Mouse (Mus musculus) MEL (cell line): ENCODE measurements at regions not wholly inside any gene's neighbourhood (a gene's known extent, or its start where the extent isn't known, plus 50 kb on each side); places are given as distances from the start of the nearest gene placed in this dataset.

Source experiments
- DNase-seq: peaks from one replicate; pipeline ENCODE4 v3.0.0; 2011; ENCODE audit warnings: low read depth, low spot score
- H3K27ac ChIP-seq: 2 replicates; pipeline ENCODE4 v1.5.1; 2012; ENCODE audit warnings: low read depth, mild to moderate bottlenecking, control low read depth, low read length, moderate library complexity; ENCODE audit not compliant: control insufficient read depth
- H3K27me3 ChIP-seq, 2 experiments: fragments of 150-350 bp in 1 of 2; sonication (generic) in 1 of 2; 2 replicates each; pipeline ENCODE4 v1.6.1; 2012; ENCODE audit warnings: low read length in 2 of 2, mild to moderate bottlenecking in 2 of 2, improper control_type of control experiment in 1 of 2, moderate library complexity in 1 of 2; ENCODE audit not compliant: insufficient read depth in 2 of 2, control insufficient read depth in 1 of 2
- H3K36me3 ChIP-seq, 2 experiments: 2 replicates each; pipeline ENCODE4 v1.6.1; 2012 to 2014; ENCODE audit warnings: low read length in 2 of 2, improper control_type of control experiment in 1 of 2, inconsistent platforms in 1 of 2, mild to moderate bottlenecking in 1 of 2; ENCODE audit not compliant: insufficient read depth in 2 of 2, control insufficient read depth in 1 of 2
- H3K4me1 ChIP-seq, 2 experiments: fragments of 150-350 bp in 1 of 2; sonication (generic) in 1 of 2; 2 replicates each; pipeline ENCODE4 v1.6.1; 2012; ENCODE audit warnings: low read length in 2 of 2, improper control_type of control experiment in 1 of 2, mild to moderate bottlenecking in 1 of 2; ENCODE audit not compliant: insufficient read depth in 2 of 2, control insufficient read depth in 1 of 2
- H3K4me3 ChIP-seq, 2 experiments: fragments of 150-350 bp in 1 of 2; sonication (generic) in 1 of 2; 2 replicates each; pipeline ENCODE4 v1.5.1; 2012; ENCODE audit warnings: low read depth in 2 of 2, low read length in 2 of 2, mild to moderate bottlenecking in 2 of 2, moderate library complexity in 2 of 2, control low read depth in 1 of 2, improper control_type of control experiment in 1 of 2; ENCODE audit not compliant: control insufficient read depth in 1 of 2, insufficient read depth in 1 of 2
- H3K79me2 ChIP-seq: 2 replicates; pipeline ENCODE4 v1.6.1; 2012; ENCODE audit warnings: mild to moderate bottlenecking, low read length, moderate library complexity; ENCODE audit not compliant: control insufficient read depth, poor library complexity, insufficient read depth
- H3K9ac ChIP-seq: 2 replicates; pipeline ENCODE4 v1.6.1; 2012; ENCODE audit warnings: low read depth, mild to moderate bottlenecking, control low read depth, low read length, moderate library complexity; ENCODE audit not compliant: control insufficient read depth, poor library complexity, severe bottlenecking
- H3K9me3 ChIP-seq: fragments of 150-350 bp; sonication (generic); replicated peaks from 2 replicates; pipeline ENCODE4 v1.6.1; 2012; ENCODE audit warnings: mild to moderate bottlenecking, low read length, improper control_type of control experiment, moderate library complexity; ENCODE audit not compliant: insufficient read depth
- CHD1 ChIP-seq: IDR thresholded peaks from 2 replicates; pipeline ENCODE4 v1.6.1; 2012; ENCODE audit warnings: low read depth, mild to moderate bottlenecking, inconsistent platforms, low read length, improper control_type of control experiment
- CHD2 ChIP-seq: IDR thresholded peaks from 2 replicates; pipeline ENCODE4 v1.6.1; 2011; ENCODE audit warnings: low read length, improper control_type of control experiment
- E2F4 ChIP-seq: IDR thresholded peaks from 2 replicates; pipeline ENCODE4 v1.6.1; 2011; ENCODE audit warnings: low read depth, low read length, improper control_type of control experiment, borderline replicate concordance
- ELF1 ChIP-seq: IDR thresholded peaks from 2 replicates; pipeline ENCODE4 v1.6.1; 2014; ENCODE audit warnings: low read depth, mild to moderate bottlenecking, inconsistent platforms, low read length, improper control_type of control experiment, moderate library complexity
- EP300 ChIP-seq, 2 experiments: IDR thresholded peaks; 2 replicates each; pipeline ENCODE4 v1.6.1; 2011; ENCODE audit warnings: improper control_type of control experiment in 2 of 2, low read length in 2 of 2, low read depth in 1 of 2, mild to moderate bottlenecking in 1 of 2
- ETS1 ChIP-seq: IDR thresholded peaks from 2 replicates; pipeline ENCODE4 v1.6.1; 2012; ENCODE audit warnings: low read depth, mild to moderate bottlenecking, inconsistent platforms, low read length, improper control_type of control experiment, moderate library complexity
- GATA1 ChIP-seq: IDR thresholded peaks from 2 replicates; pipeline ENCODE4 v1.6.1; 2011; ENCODE audit warnings: low read depth, low read length, improper control_type of control experiment
- HCFC1 ChIP-seq: IDR thresholded peaks from 2 replicates; pipeline ENCODE4 v1.6.1; 2012; ENCODE audit warnings: low read depth, mild to moderate bottlenecking, inconsistent platforms, low read length, improper control_type of control experiment, moderate library complexity
- JUND ChIP-seq: IDR thresholded peaks from 2 replicates; pipeline ENCODE4 v1.6.1; 2011; ENCODE audit warnings: low read depth, mild to moderate bottlenecking, improper control_type of control experiment, low read length
- KAT2A ChIP-seq: conservative IDR thresholded peaks from 2 replicates; pipeline ENCODE4 v1.6.1; 2012; ENCODE audit warnings: low read depth, low read length, improper control_type of control experiment, inconsistent platforms
- MAFK ChIP-seq: IDR thresholded peaks from 2 replicates; pipeline ENCODE4 v1.6.1; 2011; ENCODE audit warnings: low read depth, mild to moderate bottlenecking, low read length, improper control_type of control experiment, borderline replicate concordance
- MAX ChIP-seq: IDR thresholded peaks from 2 replicates; pipeline ENCODE4 v1.6.1; 2011; ENCODE audit warnings: low read length, improper control_type of control experiment
- MAZ ChIP-seq: IDR thresholded peaks from 2 replicates; pipeline ENCODE4 v1.6.1; 2012; ENCODE audit warnings: low read depth, mild to moderate bottlenecking, inconsistent platforms, low read length, improper control_type of control experiment
- MXI1 ChIP-seq: IDR thresholded peaks from 2 replicates; pipeline ENCODE4 v1.6.1; 2011; ENCODE audit warnings: mild to moderate bottlenecking, low read depth, low read length, improper control_type of control experiment
- MYB ChIP-seq: IDR thresholded peaks from 2 replicates; pipeline ENCODE4 v1.6.1; 2011; ENCODE audit warnings: mild to moderate bottlenecking, low read depth, low read length, improper control_type of control experiment
- NRF1 ChIP-seq: IDR thresholded peaks from 2 replicates; pipeline ENCODE4 v1.6.1; 2014; ENCODE audit warnings: low read depth, mild to moderate bottlenecking, inconsistent platforms, low read length, improper control_type of control experiment, moderate library complexity; ENCODE audit not compliant: poor library complexity, insufficient read depth, severe bottlenecking
- POLR2AphosphoS5 ChIP-seq: IDR thresholded peaks from 2 replicates; pipeline ENCODE4 v1.6.1; 2012; ENCODE audit warnings: low read depth, borderline replicate concordance, mild to moderate bottlenecking, inconsistent platforms, low read length, moderate library complexity, mixed read lengths
- RAD21 ChIP-seq: IDR thresholded peaks from 2 replicates; pipeline ENCODE4 v1.6.1; 2011; ENCODE audit warnings: mild to moderate bottlenecking, low read depth, low read length, improper control_type of control experiment
- RCOR1 ChIP-seq: IDR thresholded peaks from 2 replicates; pipeline ENCODE4 v1.6.1; 2012; ENCODE audit warnings: low read depth, mild to moderate bottlenecking, inconsistent platforms, low read length, improper control_type of control experiment
- SIN3A ChIP-seq: IDR thresholded peaks from 2 replicates; pipeline ENCODE4 v1.6.1; 2012; ENCODE audit warnings: low read length, improper control_type of control experiment, inconsistent platforms
- SMC3 ChIP-seq: IDR thresholded peaks from 2 replicates; pipeline ENCODE4 v1.6.1; 2011; ENCODE audit warnings: low read depth, low read length, improper control_type of control experiment
- TAL1 ChIP-seq: IDR thresholded peaks from 2 replicates; pipeline ENCODE4 v1.6.1; 2012; ENCODE audit warnings: mild to moderate bottlenecking, inconsistent platforms, low read length, moderate library complexity, mixed read lengths
- TBP ChIP-seq: IDR thresholded peaks from 2 replicates; pipeline ENCODE4 v1.8.0; 2011; ENCODE audit warnings: low read depth, low read length, improper control_type of control experiment
- TCF12 ChIP-seq: IDR thresholded peaks from 2 replicates; pipeline ENCODE4 v1.6.1; 2014; ENCODE audit warnings: low read depth, mild to moderate bottlenecking, inconsistent platforms, low read length, improper control_type of control experiment, moderate library complexity
- USF1 ChIP-seq: IDR thresholded peaks from 2 replicates; pipeline ENCODE4 v1.6.1; 2014; ENCODE audit warnings: low read depth, mild to moderate bottlenecking, inconsistent platforms, low read length, improper control_type of control experiment, moderate library complexity
- ZC3H11A ChIP-seq: IDR thresholded peaks from 2 replicates; pipeline ENCODE4 v1.6.1; 2012; ENCODE audit warnings: low read depth, mild to moderate bottlenecking, inconsistent platforms, low read length, improper control_type of control experiment
- ZKSCAN1 ChIP-seq: IDR thresholded peaks from 2 replicates; pipeline ENCODE4 v1.6.1; 2012; ENCODE audit warnings: low read depth, mild to moderate bottlenecking, inconsistent platforms, low read length, improper control_type of control experiment, moderate library complexity
- ZMIZ1 ChIP-seq: IDR thresholded peaks from 2 replicates; pipeline ENCODE4 v1.6.1; 2012; ENCODE audit warnings: low read depth, mild to moderate bottlenecking, inconsistent platforms, low read length, improper control_type of control experiment, moderate library complexity
- ZNF384 ChIP-seq: IDR thresholded peaks from 2 replicates; pipeline ENCODE4 v1.6.1; 2012; ENCODE audit warnings: low read depth, mild to moderate bottlenecking, inconsistent platforms, low read length, improper control_type of control experiment

- Histone ChIP-seq H3K4me3 (no peak overlapping the region), H3K4me1 (peaks cover 7 to 13% of the 10 kb centered on the region in 2 experiments; a peak in 3 of 4 replicates), H3K27ac (no peak overlapping the region), H3K27me3 (no peaks in the 10 kb centered on the region), H3K9ac (no peak overlapping the region)
- TF ChIP-seq KAT2A (no peak), ELF1 (no peak), RCOR1 (no peak), TAL1 (no peak), SMC3 (no peak), TCF12 (no peak), ZMIZ1 (no peak), E2F4 (no peak), MYB (no peak)
- TF ChIP-seq, all 39 proteins: peak for 0
- DNase-seq = no peak
- no peaks in the 10 kb centered on the region for H3K79me2 ChIP-seq
- no peaks in the 10 kb centered on the region for H3K9me3 ChIP-seq
- peaks cover 0 to 13% of the 10 kb centered on the region in 2 experiments; a peak in 2 of 4 replicates for H3K36me3 ChIP-seq
Observed at GRCm38 (mm10) chr3:60813485-60813884, 189.1 kb upstream of the P2ry1 start.

- Histone ChIP-seq H3K27me3 (no peaks in the 10 kb centered on the region), H3K4me3 (no peak overlapping the region; a peak in 1 of 4 replicates), H3K79me2 (no peaks in the 10 kb centered on the region), H3K36me3 (peaks cover 0 to 42% of the 10 kb centered on the region in 2 experiments; a peak in 2 of 4 replicates), H3K9ac (peak overlapping the region; percentile 41), H3K27ac (peak overlapping the region; percentile 99), H3K9me3 (no peaks in the 10 kb centered on the region), H3K4me1 (peaks cover 23 to 33% of the 10 kb centered on the region in 2 experiments)
- DNase-seq = peak; percentile 95
- TF ChIP-seq USF1 = peak; percentile 94
- TF ChIP-seq ZNF384 = peak; percentile 95
- TF ChIP-seq KAT2A = 0 out of 2 replicates have a peak, but pooled peaks have one; percentile 36
- peak; percentile 66 for TF ChIP-seq JUND
- peak; percentile 100 for TF ChIP-seq MXI1
- peak; percentile 74 for TF ChIP-seq MAFK
- TF ChIP-seq RCOR1 = peak; percentile 73
- no peak for TF ChIP-seq NRF1
- no peak for TF ChIP-seq ZC3H11A
- TF ChIP-seq ZKSCAN1 = peak; percentile 25; the same call in 1 of the 2 replicates
- TF ChIP-seq ZMIZ1 = peak; percentile 57; the same call in 1 of the 2 replicates
- TF ChIP-seq EP300 (IDR thresholded peaks at IDR 0.05; ENCODE audit: low read depth in 1 of 2, low read length in 2 of 2) = peak; percentile 92 to 93
- TF ChIP-seq MAX = peak; percentile 100
- peak; percentile 53; the same call in 1 of the 2 replicates for TF ChIP-seq MYB
- peak; percentile 79; the same call in 1 of the 2 replicates for TF ChIP-seq MAZ
- no peak for TF ChIP-seq E2F4
- TF ChIP-seq ELF1 = no peak
- peak; percentile 98 for TF ChIP-seq GATA1
- peak; percentile 93 for TF ChIP-seq TCF12
- TF ChIP-seq RAD21 = no peak; the same call in 1 of the 2 replicates
- TF ChIP-seq SIN3A = peak; percentile 99
- no peak for TF ChIP-seq HCFC1
- TF ChIP-seq CHD1 = no peak
- TF ChIP-seq CHD2 = peak; percentile 78
- no peak for TF ChIP-seq POLR2AphosphoS5
- TF ChIP-seq ETS1 = peak; percentile 97
- TF ChIP-seq TBP = 0 out of 2 replicates have a peak, but pooled peaks have one; percentile 19
Observed at GRCm38 (mm10) chr3:60819684-60820281, 182.8 kb upstream of the P2ry1 start.
